Mouse (Mus musculus) neural tube, embryonic 11.5 days (tissue): ENCODE results near the gene Grk3. TPM values are rescaled to one million over a fixed set of nuclear protein-coding genes. Genes with fewer than 3 reads are reported as not detected.

Source experiments
- ATAC-seq: fragments of 200-750 bp; cut with Nextera tagmentation; 2 replicates; pipeline ENCODE4 v1.8.0; 2017; ENCODE audit warnings: moderate number of reproducible peaks, mild to moderate bottlenecking, moderate TSS enrichment, moderate library complexity; ENCODE audit not compliant: insufficient read depth, low FRiP score, low TSS enrichment
- DNase-seq: peaks from one replicate; pipeline ENCODE4 v3.0.0-alpha.2; 2015; ENCODE audit warnings: low spot score
- H3K27ac ChIP-seq: fragments of 300-500 bp; sonication (generic); 2 replicates; pipeline ENCODE4 v1.5.1; 2014; ENCODE audit warnings: low read depth, mild to moderate bottlenecking, low read length
- H3K27me3 ChIP-seq: fragments of 300-500 bp; sonication (generic); 2 replicates; pipeline ENCODE4 v1.6.1; 2014; ENCODE audit warnings: mild to moderate bottlenecking, low read length, mixed read lengths; ENCODE audit not compliant: control insufficient read depth, insufficient read depth
- H3K36me3 ChIP-seq: fragments of 300-500 bp; sonication (generic); 2 replicates; pipeline ENCODE4 v1.6.1; 2014; ENCODE audit warnings: mild to moderate bottlenecking, low read length, moderate library complexity, mixed read lengths; ENCODE audit not compliant: control insufficient read depth, insufficient read depth
- H3K4me1 ChIP-seq: fragments of 300-500 bp; sonication (generic); 2 replicates; pipeline ENCODE4 v1.6.1; 2014; ENCODE audit warnings: low read length, mixed read lengths; ENCODE audit not compliant: control insufficient read depth, insufficient read depth
- H3K4me2 ChIP-seq: fragments of 300-500 bp; sonication (generic); 2 replicates; pipeline ENCODE4 v1.6.1; 2014; ENCODE audit warnings: low read depth, mild to moderate bottlenecking, moderate library complexity
- H3K4me3 ChIP-seq: fragments of 300-500 bp; sonication (generic); 2 replicates; pipeline ENCODE4 v1.5.1; 2014; ENCODE audit warnings: low read depth, low read length
- H3K9ac ChIP-seq: fragments of 300-500 bp; sonication (generic); 2 replicates; pipeline ENCODE4 v1.6.1; 2014; ENCODE audit warnings: mild to moderate bottlenecking, low read length
- H3K9me3 ChIP-seq: fragments of 300-500 bp; sonication (generic); 2 replicates; pipeline ENCODE4 v1.6.1; 2016; ENCODE audit warnings: low read length; ENCODE audit not compliant: control insufficient read depth
- WGBS: fragments of 180-500 bp; shearing (Covaris S2); extraction: QIAGEN DNeasy Blood & Tissue Kit; methylation state at CpG from one replicate; pipeline ENCODE4 v1.1.7; 2014; 5-methylcytosine and 5-hydroxymethylcytosine counted together
- polyA plus RNA-seq: library from polyadenylated mRNA; unstranded; fragments of >200 nt; fragmentation: Nextera tagmentation; extraction: Ambion mirVana; gene quantifications from 2 replicates; pipeline ENCODE4 v1.2.1, GENCODE M21; 2014

Gene Grk3
- polyA plus RNA-seq, 1 experiment from 2014 or later, result 5.9 TPM

- H3K36me3 ChIP-seq, result no peaks in the 10 kb centered on the region
- no peaks in the 10 kb centered on the region for H3K27me3 ChIP-seq
- H3K4me2 ChIP-seq, result no peak overlapping the region
- no peaks in the 10 kb centered on the region for H3K4me1 ChIP-seq
- no peak overlapping the region for H3K9ac ChIP-seq
- 70% methylated on average over 17 of the region's 17 CpGs for WGBS
- DNase-seq (no peak), ATAC-seq (no peak)
- H3K4me3 ChIP-seq, result no peak overlapping the region
- no peak overlapping the region for H3K27ac ChIP-seq
- H3K9me3 ChIP-seq, result no peaks in the 10 kb centered on the region
These were observed 128.7 kb downstream of the Grk3 start for GRCm38 (mm10) chr5:112886687-112887491.

GRCm38 (mm10) chr5:112877391-112878115 is 138.0 kb downstream of the Grk3 start:
- Histone ChIP-seq H3K4me1 (no peaks in the 10 kb centered on the region), H3K27ac (no peak overlapping the region), H3K9me3 (no peaks in the 10 kb centered on the region), H3K27me3 (no peaks in the 10 kb centered on the region), H3K9ac (no peak overlapping the region), H3K4me3 (no peak overlapping the region), H3K4me2 (no peak overlapping the region), H3K36me3 (no peaks in the 10 kb centered on the region)
- 44% methylated on average over 14 of the region's 14 CpGs for WGBS
- ATAC-seq, result no peak
- no peak for DNase-seq

- 42% methylated on average over 4 of the region's 4 CpGs for WGBS
- Histone ChIP-seq H3K27ac (no peak overlapping the region), H3K4me3 (no peak overlapping the region), H3K4me2 (no peak overlapping the region), H3K9ac (no peak overlapping the region), H3K27me3 (no peaks in the 10 kb centered on the region), H3K36me3 (no peaks in the 10 kb centered on the region), H3K9me3 (no peaks in the 10 kb centered on the region), H3K4me1 (no peaks in the 10 kb centered on the region)
- DNase-seq (no peak), ATAC-seq (no peak)
These were observed 138.7 kb downstream of the Grk3 start for GRCm38 (mm10) chr5:112876846-112877390.

- H3K36me3 ChIP-seq, result no peaks in the 10 kb centered on the region
- DNase-seq (no peak), ATAC-seq (no peak)
- no peaks in the 10 kb centered on the region for H3K4me1 ChIP-seq
- H3K9me3 ChIP-seq, result no peaks in the 10 kb centered on the region
- no peak overlapping the region for H3K9ac ChIP-seq
- no peaks in the 10 kb centered on the region for H3K27me3 ChIP-seq
- no peak overlapping the region for H3K27ac ChIP-seq
- WGBS, result 81% methylated on average over 6 of the region's 6 CpGs
- H3K4me3 ChIP-seq, result no peak overlapping the region
- H3K4me2 ChIP-seq, result no peak overlapping the region
These were observed 142.6 kb downstream of the Grk3 start for GRCm38 (mm10) chr5:112872999-112873398.

GRCm38 (mm10) chr5:112870729-112871128 is 144.9 kb downstream of the Grk3 start:
- Histone ChIP-seq H3K4me2 (no peak overlapping the region), H3K9me3 (no peaks in the 10 kb centered on the region), H3K4me1 (no peaks in the 10 kb centered on the region), H3K27me3 (no peaks in the 10 kb centered on the region), H3K4me3 (no peak overlapping the region), H3K36me3 (no peaks in the 10 kb centered on the region), H3K9ac (no peak overlapping the region), H3K27ac (no peak overlapping the region)
- WGBS, result 24% methylated on average over 9 of the region's 9 CpGs
- peak; percentile 80 for DNase-seq
- no peak for ATAC-seq

- H3K36me3 ChIP-seq, result no peaks in the 10 kb centered on the region
- H3K27me3 ChIP-seq, result no peaks in the 10 kb centered on the region
- H3K9me3 ChIP-seq, result no peaks in the 10 kb centered on the region
- no peaks in the 10 kb centered on the region for H3K4me1 ChIP-seq
- no peak overlapping the region for H3K27ac ChIP-seq
- no peak overlapping the region for H3K4me2 ChIP-seq
- H3K9ac ChIP-seq, result no peak overlapping the region
- no peak overlapping the region for H3K4me3 ChIP-seq
- no peak for ATAC-seq
- WGBS, result 88% methylated on average over 5 of the region's 5 CpGs
- no peak for DNase-seq
These were observed 147.0 kb downstream of the Grk3 start for GRCm38 (mm10) chr5:112868620-112869019.

- no peak overlapping the region for H3K27ac ChIP-seq
- H3K36me3 ChIP-seq, result no peaks in the 10 kb centered on the region
- H3K9ac ChIP-seq, result no peak overlapping the region
- no peaks in the 10 kb centered on the region for H3K9me3 ChIP-seq
- DNase-seq, result peak; percentile 60
- WGBS, result 40% methylated on average over 4 of the region's 4 CpGs
- no peak for ATAC-seq
- H3K4me2 ChIP-seq, result no peak overlapping the region
- no peaks in the 10 kb centered on the region for H3K27me3 ChIP-seq
- no peak overlapping the region for H3K4me3 ChIP-seq
- H3K4me1 ChIP-seq, result 0 out of 2 replicates have a peak, but pooled peaks cover 3% of the 10 kb centered on the region
These were observed 150.7 kb downstream of the Grk3 start for GRCm38 (mm10) chr5:112864719-112865367.
